Mouse (Mus musculus) neural tube, embryonic 12.5 days (tissue): Measurements from ENCODE around the gene Syt16. TPM values are rescaled to one million over a fixed set of nuclear protein-coding genes. Genes with fewer than 3 reads are reported as not detected.
A peak's percentile ranks its signal among the peaks of the same experiment; 100 is the strongest.

ENCODE experiments used
- ATAC-seq: fragments of 200-750 bp; cut with Nextera tagmentation; 2 replicates; pipeline ENCODE4 v1.8.0; 2017; ENCODE audit warnings: low read depth, mild to moderate bottlenecking, moderate TSS enrichment, moderate library complexity; ENCODE audit not compliant: low FRiP score
- H3K27ac ChIP-seq: fragments of 300-500 bp; sonication (generic); 2 replicates; pipeline ENCODE4 v1.5.1; 2016
- H3K27me3 ChIP-seq: fragments of 300-500 bp; sonication (generic); replicated peaks from 2 replicates; pipeline ENCODE4 v1.6.1; 2016; ENCODE audit warnings: mild to moderate bottlenecking
- H3K36me3 ChIP-seq: fragments of 300-500 bp; sonication (generic); 2 replicates; pipeline ENCODE4 v1.6.1; 2016; ENCODE audit warnings: mild to moderate bottlenecking
- H3K4me1 ChIP-seq: fragments of 300-500 bp; sonication (generic); 2 replicates; pipeline ENCODE4 v1.6.1; 2016
- H3K4me2 ChIP-seq: fragments of 300-500 bp; sonication (generic); replicated peaks from 2 replicates; pipeline ENCODE4 v1.6.1; 2016; ENCODE audit warnings: mild to moderate bottlenecking
- H3K4me3 ChIP-seq: fragments of 300-500 bp; sonication (generic); 2 replicates; pipeline ENCODE4 v1.5.1; 2016
- H3K9ac ChIP-seq: fragments of 300-500 bp; sonication (generic); 2 replicates; pipeline ENCODE4 v1.6.1; 2016; ENCODE audit warnings: mild to moderate bottlenecking
- H3K9me3 ChIP-seq: fragments of 300-500 bp; sonication (generic); 2 replicates; pipeline ENCODE4 v1.6.1; 2016; ENCODE audit warnings: mild to moderate bottlenecking
- WGBS: fragments of 180-500 bp; shearing (Covaris S2); methylation state at CpG from one replicate; pipeline ENCODE4 v1.1.7; 2016; 5-methylcytosine and 5-hydroxymethylcytosine counted together
- polyA plus RNA-seq: library from polyadenylated mRNA; unstranded; fragments of >200 nt; fragmentation: Nextera tagmentation; extraction: Ambion mirVana; gene quantifications from 2 replicates; pipeline ENCODE4 v1.2.1, GENCODE M21; 2016

Gene Syt16
- polyA plus RNA-seq, 1 experiment from 2014 or later: 19.6 TPM

DNA sequence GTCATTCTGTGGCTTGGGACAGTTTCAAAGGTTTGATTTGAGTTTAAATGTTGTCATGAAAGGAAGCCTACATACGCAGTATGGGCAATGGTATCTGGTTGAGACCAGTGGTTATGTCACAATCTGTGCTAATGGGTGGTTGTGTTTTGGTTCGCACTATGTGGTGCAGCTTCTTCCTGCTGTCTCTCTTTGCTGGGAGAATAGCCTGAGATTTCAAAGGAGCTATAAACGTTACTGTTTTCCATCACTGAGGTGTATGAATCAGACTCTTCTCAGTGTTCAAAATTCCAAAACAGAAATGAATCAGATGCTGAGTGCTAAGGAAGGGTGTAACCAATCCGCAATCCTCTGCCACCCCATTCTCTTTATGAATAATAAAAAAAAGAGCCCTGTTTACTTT, 269.6 kb downstream of the Syt16 start:
- no peak for ATAC-seq
- Histone ChIP-seq H3K4me2 (no peak overlapping the region), H3K27me3 (no peaks in the 10 kb centered on the region), H3K4me3 (no peak overlapping the region), H3K4me1 (no peaks in the 10 kb centered on the region), H3K36me3 (no peaks in the 10 kb centered on the region), H3K27ac (no peak overlapping the region), H3K9ac (no peak overlapping the region), H3K9me3 (no peaks in the 10 kb centered on the region)
- WGBS: 92% methylated on average over 4 of the region's 4 CpGs

GRCm38 (mm10) chr12:74268644-74269285, 271.3 kb downstream of the Syt16 start:
- Histone ChIP-seq H3K27ac (no peak overlapping the region), H3K27me3 (no peaks in the 10 kb centered on the region), H3K36me3 (no peaks in the 10 kb centered on the region), H3K9me3 (no peaks in the 10 kb centered on the region), H3K4me3 (no peak overlapping the region), H3K4me2 (no peak overlapping the region), H3K9ac (no peak overlapping the region), H3K4me1 (no peaks in the 10 kb centered on the region)
- no peak for ATAC-seq
- 78% methylated on average over 15 of the region's 15 CpGs for WGBS

GRCm38 (mm10) chr12:74272545-74272944, 275.1 kb downstream of the Syt16 start:
- Histone ChIP-seq H3K27me3 (no peaks in the 10 kb centered on the region), H3K4me2 (no peak overlapping the region), H3K9ac (no peak overlapping the region), H3K27ac (no peak overlapping the region), H3K4me1 (no peaks in the 10 kb centered on the region), H3K4me3 (no peak overlapping the region), H3K36me3 (no peaks in the 10 kb centered on the region), H3K9me3 (no peaks in the 10 kb centered on the region)
- WGBS: 78% methylated on average over 17 of the region's 17 CpGs
- ATAC-seq: peak; percentile 58; the same call in 1 of the 2 replicates

- no peaks in the 10 kb centered on the region for H3K4me1 ChIP-seq
- no peak overlapping the region for H3K9ac ChIP-seq
- WGBS: 86% methylated on average over 5 of the region's 5 CpGs
- H3K36me3 ChIP-seq: no peaks in the 10 kb centered on the region
- no peaks in the 10 kb centered on the region for H3K9me3 ChIP-seq
- H3K27ac ChIP-seq: no peak overlapping the region
- no peak overlapping the region for H3K4me2 ChIP-seq
- no peak overlapping the region for H3K4me3 ChIP-seq
- H3K27me3 ChIP-seq: no peaks in the 10 kb centered on the region
- ATAC-seq: no peak
Measured at GRCm38 (mm10) chr12:74277265-74277664, 279.8 kb downstream of the Syt16 start.

DNA sequence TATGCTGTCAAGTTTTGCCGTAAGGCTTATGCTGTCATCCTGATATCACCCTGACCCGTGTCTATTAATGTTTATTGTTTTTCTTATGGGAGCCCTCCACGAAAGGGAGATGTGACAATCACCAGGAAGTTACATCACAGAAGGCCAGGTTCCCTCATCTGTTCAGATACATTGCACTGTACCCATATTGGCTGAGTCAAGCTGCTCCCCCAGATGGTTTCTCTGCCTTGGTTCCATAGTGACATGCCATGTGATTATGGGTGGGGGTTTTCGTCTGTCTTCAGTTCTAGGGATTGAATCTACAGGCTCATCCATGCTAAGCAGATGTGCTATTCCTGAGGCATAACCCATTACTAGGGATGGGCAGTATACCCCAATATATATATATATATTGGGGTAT, 283.9 kb downstream of the Syt16 start:
- Histone ChIP-seq H3K27me3 (peaks cover 14% of the 10 kb centered on the region), H3K4me3 (no peak overlapping the region), H3K9ac (no peak overlapping the region), H3K4me1 (peaks cover 7% of the 10 kb centered on the region), H3K4me2 (no peak overlapping the region), H3K27ac (no peak overlapping the region), H3K9me3 (no peaks in the 10 kb centered on the region), H3K36me3 (no peaks in the 10 kb centered on the region)
- no peak for ATAC-seq
- 85% methylated on average over 4 of the region's 4 CpGs for WGBS

GRCm38 (mm10) chr12:74282846-74283245, 285.4 kb downstream of the Syt16 start:
- peaks cover 7% of the 10 kb centered on the region for H3K4me1 ChIP-seq
- H3K36me3 ChIP-seq: no peaks in the 10 kb centered on the region
- H3K4me3 ChIP-seq: no peak overlapping the region
- no peak overlapping the region for H3K4me2 ChIP-seq
- no peak overlapping the region for H3K9ac ChIP-seq
- peaks cover 14% of the 10 kb centered on the region for H3K27me3 ChIP-seq
- no peak for ATAC-seq
- WGBS: 78% methylated on average over 1 of the region's 1 CpGs
- no peaks in the 10 kb centered on the region for H3K9me3 ChIP-seq
- H3K27ac ChIP-seq: no peak overlapping the region

GRCm38 (mm10) chr12:74284020-74284684, 286.7 kb downstream of the Syt16 start:
- peaks cover 14% of the 10 kb centered on the region for H3K27me3 ChIP-seq
- peak; percentile 96 for ATAC-seq
- no peaks in the 10 kb centered on the region for H3K9me3 ChIP-seq
- H3K27ac ChIP-seq: no peak overlapping the region
- peak overlapping the region; percentile 84 for H3K4me2 ChIP-seq
- peaks cover 7% of the 10 kb centered on the region for H3K4me1 ChIP-seq
- WGBS: under 1% methylated on average over 49 of the region's 49 CpGs
- 0 out of 2 replicates have a peak overlapping the region, but pooled peaks have one; percentile 17 for H3K9ac ChIP-seq
- H3K36me3 ChIP-seq: no peaks in the 10 kb centered on the region
- H3K4me3 ChIP-seq: peak overlapping the region; percentile 40

DNA sequence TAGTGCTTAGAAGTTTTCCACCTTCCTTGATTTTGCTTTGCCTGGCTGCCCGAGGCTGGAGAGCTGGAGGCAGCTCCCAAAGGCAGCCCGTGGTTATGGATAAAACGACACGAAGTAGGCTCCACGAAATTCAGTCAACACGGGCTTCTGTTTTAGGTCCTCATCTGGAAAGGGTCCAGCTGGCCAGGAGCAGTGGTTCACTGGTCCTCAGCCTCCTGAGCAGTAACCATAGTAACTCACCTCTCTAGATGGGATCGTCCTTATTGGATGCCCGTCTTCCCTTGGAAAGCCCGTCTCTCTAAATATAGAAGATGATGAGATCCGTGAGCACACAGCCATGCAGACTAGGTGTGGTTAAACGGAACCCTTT, 287.2 kb downstream of the Syt16 start:
- no peak overlapping the region for H3K27ac ChIP-seq
- peak overlapping the region; percentile 40 for H3K4me3 ChIP-seq
- H3K9me3 ChIP-seq: no peaks in the 10 kb centered on the region
- H3K4me2 ChIP-seq: peak overlapping the region; percentile 84
- H3K9ac ChIP-seq: 0 out of 2 replicates have a peak overlapping the region, but pooled peaks have one; percentile 17
- ATAC-seq: peak; percentile 36; the same call in 1 of the 2 replicates
- H3K36me3 ChIP-seq: no peaks in the 10 kb centered on the region
- WGBS: 5% methylated on average over 11 of the region's 11 CpGs
- H3K27me3 ChIP-seq: peaks cover 14% of the 10 kb centered on the region
- peaks cover 7% of the 10 kb centered on the region for H3K4me1 ChIP-seq

- no peaks in the 10 kb centered on the region for H3K9me3 ChIP-seq
- WGBS: 91% methylated on average over 4 of the region's 4 CpGs
Measured at GRCm38 (mm10) chr12:74290983-74291382, 293.5 kb downstream of the Syt16 start.

GRCm38 (mm10) chr12:74293624-74294023, 296.2 kb downstream of the Syt16 start:
- 8% methylated on average over 4 of the region's 4 CpGs for WGBS
- H3K9me3 ChIP-seq: no peaks in the 10 kb centered on the region

More at GRCm38 (mm10) chr12:74290983-74291382, 293.5 kb downstream of the Syt16 start:
- Histone ChIP-seq H3K36me3 (no peaks in the 10 kb centered on the region), H3K4me1 (no peaks in the 10 kb centered on the region), H3K27me3 (no peaks in the 10 kb centered on the region; the same call in 1 of the 2 replicates), H3K27ac (no peak overlapping the region), H3K4me2 (no peak overlapping the region), H3K4me3 (no peak overlapping the region), H3K9ac (no peak overlapping the region)
- ATAC-seq: no peak

DNA sequence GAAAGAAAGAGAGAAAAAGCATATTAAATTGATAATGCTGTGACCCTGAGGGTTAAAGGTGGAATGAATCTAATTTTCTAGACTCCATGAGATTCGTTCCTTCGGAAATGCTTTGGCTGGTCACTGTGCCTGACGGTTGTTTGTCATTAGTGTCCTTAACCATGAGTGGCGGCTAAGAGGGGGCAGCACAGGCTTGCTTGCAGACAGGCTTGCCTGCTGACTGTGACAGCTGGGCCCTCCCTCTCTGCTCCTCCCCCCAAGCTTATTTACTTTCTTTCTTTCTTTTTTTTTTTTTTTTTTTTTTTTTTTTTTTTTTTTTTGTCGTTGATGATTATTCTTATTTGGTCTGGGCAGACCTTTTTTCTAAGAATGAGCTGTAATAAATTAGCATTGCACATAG, 298.9 kb downstream of the Syt16 start:
- H3K9me3 ChIP-seq: no peaks in the 10 kb centered on the region
- H3K4me3 ChIP-seq: no peak overlapping the region
- H3K9ac ChIP-seq: no peak overlapping the region
- 67% methylated on average over 5 of the region's 5 CpGs for WGBS
- H3K4me1 ChIP-seq: no peaks in the 10 kb centered on the region
- H3K36me3 ChIP-seq: no peaks in the 10 kb centered on the region
- no peak overlapping the region for H3K27ac ChIP-seq
- ATAC-seq: no peak
- no peak overlapping the region for H3K4me2 ChIP-seq
- no peaks in the 10 kb centered on the region for H3K27me3 ChIP-seq

More at GRCm38 (mm10) chr12:74293624-74294023, 296.2 kb downstream of the Syt16 start:
- Histone ChIP-seq H3K4me2 (no peak overlapping the region), H3K4me3 (no peak overlapping the region), H3K4me1 (no peaks in the 10 kb centered on the region), H3K36me3 (no peaks in the 10 kb centered on the region), H3K27me3 (no peaks in the 10 kb centered on the region), H3K9ac (no peak overlapping the region), H3K27ac (no peak overlapping the region)
- ATAC-seq: no peak

GRCm38 (mm10) chr12:74301559-74301958, 304.1 kb downstream of the Syt16 start:
- no peak for ATAC-seq
- WGBS: 80% methylated on average over 6 of the region's 6 CpGs
- no peaks in the 10 kb centered on the region for H3K9me3 ChIP-seq

More at GRCm38 (mm10) chr12:74301559-74301958, 304.1 kb downstream of the Syt16 start:
- no peaks in the 10 kb centered on the region for H3K27me3 ChIP-seq
- no peak overlapping the region for H3K4me3 ChIP-seq
- H3K4me2 ChIP-seq: no peak overlapping the region
- H3K27ac ChIP-seq: no peak overlapping the region
- no peak overlapping the region for H3K9ac ChIP-seq
- H3K36me3 ChIP-seq: no peaks in the 10 kb centered on the region
- no peaks in the 10 kb centered on the region for H3K4me1 ChIP-seq
